Mouse (Mus musculus) liver, postnatal 0 days (tissue): ENCODE measurements around the gene Rap2a.

Source experiments
- CTCF ChIP-seq: sonication (generic); IDR thresholded peaks from 2 replicates; pipeline ENCODE4 v1.5.1; 2016; ENCODE audit warnings: antibody characterized with exemption, low read depth
- EP300 ChIP-seq: IDR thresholded peaks from 2 replicates; pipeline ENCODE4 v1.6.1; 2016; ENCODE audit warnings: antibody characterized with exemption, low read depth, mild to moderate bottlenecking

DNA sequence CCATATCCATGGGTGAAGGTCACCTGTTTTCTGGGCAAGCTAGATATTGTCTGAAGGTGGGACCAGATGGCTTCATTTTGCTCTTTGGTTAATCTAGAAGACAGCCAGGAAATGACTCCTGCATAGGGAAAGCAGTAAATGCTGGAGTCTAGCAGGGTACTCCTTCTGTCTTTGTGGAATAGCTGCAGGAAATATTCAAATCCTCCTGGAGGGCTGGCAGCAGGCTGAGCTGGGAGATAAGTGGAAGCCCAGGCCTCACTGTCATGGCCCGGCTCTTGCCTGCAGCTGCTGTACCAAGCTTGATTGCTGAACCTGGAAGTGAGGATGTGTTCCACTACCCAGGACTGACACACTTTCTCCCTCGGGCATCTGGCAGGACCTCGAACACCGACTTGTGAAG is 11.4 kb upstream of the Rap2a start:
- TF ChIP-seq CTCF (no peak), EP300 (no peak)
